Mouse (Mus musculus): ENCODE measurements around the gene Pou3f1.

Pou3f1 gene

DNA sequence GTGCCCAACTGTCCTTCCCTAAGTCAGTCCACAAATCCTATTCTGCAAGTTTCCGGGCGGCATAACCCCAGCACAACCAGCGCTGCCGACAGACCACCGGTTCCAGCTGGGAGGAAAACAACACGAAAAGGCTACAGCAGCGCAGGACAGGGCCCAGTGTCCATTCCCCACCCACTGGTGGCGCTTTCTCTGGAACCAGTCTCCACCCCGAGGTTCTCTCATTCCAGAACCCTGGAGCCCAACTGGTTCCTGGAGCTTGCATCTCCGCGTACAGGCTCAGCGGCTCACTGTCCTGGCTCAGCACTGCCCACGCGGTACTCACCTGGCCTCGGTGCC lies at the start of gene Pou3f1:
Gene Pou3f1, plus strand, starts transcription at position 290 of the 336 bp plus-strand sequence.
- DNase-seq (ENCODE audit: low spot score in 2 of 2) = no peak

DNA sequence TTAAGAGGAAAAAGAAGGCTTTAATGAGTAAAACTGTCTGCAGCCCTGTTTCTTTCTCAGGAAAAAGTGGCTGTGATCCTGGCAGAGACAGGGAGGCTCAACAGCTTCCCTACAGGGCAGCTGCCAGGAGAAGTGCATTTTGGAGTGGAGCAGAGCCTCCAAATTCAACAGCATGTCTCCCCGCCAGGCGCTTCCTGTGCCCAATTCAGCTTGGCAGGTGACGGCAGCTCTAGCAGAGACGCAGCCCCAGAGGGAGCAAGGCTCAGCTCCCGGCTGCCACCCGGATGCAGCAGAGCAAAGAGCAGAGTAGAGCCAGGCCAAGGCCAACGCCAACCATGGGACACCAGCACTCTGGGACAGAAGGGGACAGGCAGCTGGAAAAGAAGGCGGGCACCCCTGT lies 49.4 kb upstream of the Pou3f1 start:
- no peak for DNase-seq (ENCODE audit: low spot score in 2 of 2)

DNA sequence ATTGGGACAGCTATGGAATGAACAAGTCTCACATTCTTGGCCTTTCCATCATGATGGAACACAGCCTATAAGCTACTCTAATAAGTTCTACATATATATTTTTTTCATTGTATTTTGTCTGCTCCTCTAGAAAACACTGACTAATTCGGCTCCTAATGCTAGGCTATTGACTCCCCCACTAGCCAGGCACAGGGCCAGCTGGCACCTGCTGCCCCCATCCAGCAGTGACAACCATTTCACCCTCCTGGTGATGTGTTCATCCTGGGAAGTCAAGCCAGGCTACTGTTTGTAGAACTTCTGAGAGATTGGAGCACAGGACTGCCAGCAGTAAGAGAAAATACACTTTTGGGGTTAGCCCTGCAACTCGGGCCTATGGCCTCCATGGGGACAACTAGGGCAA lies 46.5 kb upstream of the Pou3f1 start:
- DNase-seq (ENCODE audit: low spot score in 2 of 2) = no peak

DNA sequence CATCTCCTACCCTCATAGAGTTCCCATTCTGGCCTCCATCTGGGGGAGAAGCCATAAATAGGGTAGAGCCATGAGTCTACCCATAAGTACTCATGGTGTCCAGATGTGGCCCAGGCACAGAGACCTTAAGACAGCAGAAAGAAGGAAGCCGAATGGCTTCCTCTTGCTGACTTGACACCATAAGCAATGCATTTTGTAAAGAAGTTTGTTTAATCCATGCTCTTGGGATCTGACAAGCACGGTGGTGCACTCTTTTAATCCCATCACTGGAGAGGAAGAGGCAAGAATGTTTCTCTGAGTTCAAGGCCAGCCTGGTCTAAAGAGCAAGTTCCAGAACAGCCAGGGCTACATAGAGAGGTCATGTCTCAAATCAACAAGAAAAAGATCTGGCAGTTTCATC lies 45.9 kb upstream of the Pou3f1 start, which contains the start of gene 3100002H09Rik:
Gene 3100002H09Rik, minus strand, starts transcription at position 101 of the 400 bp plus-strand sequence.
- DNase-seq (ENCODE audit: low spot score in 2 of 2) = no peak

DNA sequence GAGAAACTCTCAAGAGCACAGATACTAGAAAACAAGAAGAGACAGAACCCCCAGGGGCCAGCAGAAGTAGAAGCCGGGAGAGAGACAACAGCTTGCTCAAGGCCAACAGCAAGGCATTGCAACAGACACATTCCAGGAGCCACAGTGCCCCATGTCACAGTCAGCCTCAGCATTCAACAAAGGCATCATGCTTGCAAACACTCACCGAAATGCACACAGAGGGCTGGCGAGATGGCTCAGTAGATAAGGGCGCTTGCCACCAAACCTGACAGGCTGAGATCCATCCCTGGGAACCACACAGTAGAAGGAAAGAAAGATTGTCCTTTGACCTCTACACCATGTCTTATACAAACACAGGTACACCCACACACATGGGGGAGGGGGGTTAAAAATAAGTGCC lies 44.8 kb upstream of the Pou3f1 start:
- no peak for DNase-seq (ENCODE audit: low spot score in 2 of 2)

DNA sequence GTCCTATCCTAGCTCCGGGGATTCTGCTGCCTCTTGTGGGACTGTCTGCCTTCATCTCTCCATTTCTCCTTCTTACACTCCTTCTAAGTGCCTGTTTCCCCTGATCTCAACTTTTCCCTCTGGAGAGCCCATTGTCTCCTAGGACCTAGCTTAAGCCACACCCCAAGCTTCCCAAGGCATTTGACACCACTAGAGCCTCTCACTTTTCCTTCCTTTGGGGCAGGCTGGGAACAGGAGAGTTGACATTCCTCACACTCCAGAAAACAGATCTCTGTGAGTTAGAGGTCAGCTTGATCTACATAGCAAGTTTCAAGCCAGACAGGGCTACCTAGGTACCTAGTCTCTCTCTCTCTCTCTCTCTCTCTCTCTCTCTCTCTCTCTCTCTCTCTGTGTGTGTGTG lies 42.4 kb upstream of the Pou3f1 start:
- DNase-seq (ENCODE audit: low spot score in 2 of 2) = no peak

DNA sequence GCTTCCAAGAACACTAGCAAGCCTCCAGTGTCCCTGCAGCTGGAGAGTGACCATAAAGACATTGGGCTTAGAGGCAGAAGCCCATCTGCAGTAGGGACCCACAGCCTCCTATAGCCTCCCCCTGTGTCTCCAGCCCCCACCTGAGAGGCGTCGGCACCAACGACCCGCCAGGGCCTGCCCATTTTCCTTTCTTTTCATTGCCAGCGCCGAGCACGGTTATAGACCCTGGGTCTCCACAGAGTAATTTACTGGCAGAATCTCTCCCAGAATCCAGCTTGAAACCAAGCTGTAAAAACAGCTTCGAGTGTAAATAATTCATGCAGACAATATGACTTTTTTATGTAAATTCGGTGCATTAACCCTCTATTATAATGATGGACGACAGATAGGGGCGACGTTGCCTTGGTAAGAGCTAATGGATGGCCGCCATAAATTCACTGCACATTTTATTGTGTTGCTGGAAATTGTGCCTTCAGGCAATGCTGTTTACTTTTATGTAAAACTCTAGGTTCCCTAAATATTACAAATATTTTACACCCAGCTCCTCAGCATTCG lies 41.1 kb upstream of the Pou3f1 start:
- DNase-seq (ENCODE audit: low spot score in 2 of 2) = no peak

DNA sequence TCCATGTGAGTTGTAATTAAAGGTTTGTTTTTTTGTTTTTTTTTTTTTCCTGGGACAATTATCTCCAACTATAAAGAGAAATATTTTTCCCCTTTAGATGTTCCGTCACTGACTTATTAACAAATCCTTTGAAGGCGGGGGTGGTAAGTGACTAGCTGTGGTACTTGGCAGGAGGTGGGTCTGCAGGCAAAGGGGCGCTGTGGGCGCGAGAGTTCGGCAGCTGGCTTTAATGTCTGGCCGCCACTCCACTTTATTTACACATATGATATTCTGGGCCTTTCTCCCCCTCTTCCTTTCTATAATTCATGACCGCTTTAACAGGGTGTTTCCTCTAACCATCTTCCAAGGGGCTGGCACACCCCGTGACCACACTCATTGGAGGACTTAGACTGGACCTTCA lies 40.6 kb upstream of the Pou3f1 start:
- no peak for DNase-seq (ENCODE audit: low spot score in 2 of 2)

DNA sequence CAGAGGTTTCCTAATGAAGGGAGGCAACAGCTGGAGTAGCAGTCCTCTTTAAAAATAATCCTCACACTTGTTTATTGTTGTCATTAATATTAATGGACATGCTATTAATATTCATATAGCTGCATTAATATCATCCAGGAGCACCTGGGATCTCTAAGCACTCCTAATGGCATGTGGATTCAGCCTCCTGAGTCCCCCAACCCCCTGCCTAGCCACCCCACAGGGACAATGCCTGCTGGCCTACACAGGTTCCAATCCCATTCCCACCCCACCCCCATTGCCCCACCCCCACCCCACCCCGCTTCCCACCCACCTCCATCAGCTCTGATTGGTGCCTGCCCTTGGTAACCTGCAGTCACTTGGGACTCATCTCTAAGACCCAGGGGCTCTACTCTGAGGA lies 40.0 kb upstream of the Pou3f1 start:
- DNase-seq (ENCODE audit: low spot score in 2 of 2) = no peak

DNA sequence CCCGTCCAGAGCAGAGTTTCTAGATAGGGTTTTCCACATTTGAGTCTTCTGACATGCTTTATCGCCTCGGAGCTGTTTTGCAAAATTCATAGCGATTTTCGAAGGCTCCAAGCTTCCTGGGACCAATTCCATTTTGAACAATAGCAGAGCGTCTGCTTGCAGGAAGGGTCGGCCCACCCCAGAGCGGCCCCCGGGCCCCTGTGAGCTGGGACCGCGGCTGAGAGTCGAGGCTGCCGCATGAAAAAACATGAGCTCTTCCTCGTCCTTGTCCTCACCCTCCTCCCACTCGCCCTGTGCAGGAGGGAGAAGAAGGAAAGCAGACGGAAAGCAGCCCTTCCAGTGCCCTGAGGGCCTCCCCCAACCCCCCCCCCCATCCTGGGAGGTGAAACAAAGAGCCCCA lies 38.0 kb upstream of the Pou3f1 start:
- no peak for DNase-seq (ENCODE audit: low spot score in 2 of 2)

DNA sequence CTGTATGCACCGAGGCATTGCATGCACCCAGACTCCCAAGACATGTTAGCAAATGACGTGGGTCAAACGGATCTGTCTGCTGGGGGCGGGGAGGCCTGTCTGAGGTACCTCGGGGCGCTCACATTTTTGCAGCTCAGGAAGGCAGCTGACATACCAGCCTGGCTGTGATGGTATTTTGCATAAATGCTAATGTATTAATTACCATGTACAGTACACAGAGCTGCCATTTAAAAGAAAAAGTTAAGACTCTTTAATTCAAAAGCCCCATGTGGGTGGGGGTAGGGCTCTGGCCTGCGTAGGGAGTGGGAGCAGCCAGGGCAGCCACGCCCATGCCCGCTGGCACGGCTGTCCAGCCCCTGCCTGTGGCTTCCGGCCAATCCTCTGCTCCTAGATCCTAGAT lies 35.2 kb upstream of the Pou3f1 start:
- DNase-seq (ENCODE audit: low spot score in 2 of 2) = no peak

DNA sequence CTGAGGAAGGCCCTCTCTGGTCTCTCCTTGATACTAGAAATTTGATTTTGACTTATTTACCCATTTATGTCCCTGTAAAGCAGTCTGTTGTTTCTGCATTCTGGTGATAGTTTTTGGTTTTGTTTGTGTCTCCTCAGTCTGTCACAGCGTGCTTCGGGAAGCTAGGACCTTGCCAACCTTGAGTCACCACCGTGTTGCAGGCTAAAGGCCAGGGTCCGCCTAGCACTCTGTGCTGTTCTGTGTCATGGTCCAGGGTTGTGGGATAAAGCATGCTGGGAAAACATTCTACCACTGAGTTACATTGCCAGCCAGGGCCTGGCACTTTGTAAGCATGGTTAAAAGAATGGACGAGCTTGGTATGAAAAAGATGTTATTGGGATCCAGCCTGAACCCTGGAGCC lies 34.0 kb upstream of the Pou3f1 start:
- no peak for DNase-seq (ENCODE audit: low spot score in 2 of 2)

DNA sequence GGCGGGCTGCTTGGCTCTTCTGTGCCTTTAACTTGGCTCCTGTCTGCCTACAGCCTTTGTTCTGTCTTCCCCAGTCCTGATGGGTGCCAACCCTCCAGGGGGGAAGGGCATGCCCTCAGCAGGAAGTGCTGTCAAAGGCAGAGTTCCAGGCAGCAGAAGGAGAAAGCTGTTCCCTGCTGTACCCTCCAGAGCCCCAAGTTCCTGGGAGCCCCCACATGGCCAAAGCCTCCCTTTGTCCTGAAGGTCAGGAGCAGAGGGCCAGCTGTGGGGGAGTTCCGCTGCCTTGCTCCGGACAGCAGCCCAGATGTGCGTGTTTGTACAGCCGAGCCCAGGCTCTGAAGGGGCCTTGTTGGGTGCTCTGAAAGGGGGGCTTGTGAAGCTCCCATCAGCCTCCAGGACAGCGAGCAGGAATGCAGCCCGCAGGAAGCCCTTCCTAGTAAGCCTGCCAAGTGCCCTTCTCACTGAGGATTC lies 32.5 kb upstream of the Pou3f1 start:
- no peak for DNase-seq (ENCODE audit: low spot score in 2 of 2)

DNA sequence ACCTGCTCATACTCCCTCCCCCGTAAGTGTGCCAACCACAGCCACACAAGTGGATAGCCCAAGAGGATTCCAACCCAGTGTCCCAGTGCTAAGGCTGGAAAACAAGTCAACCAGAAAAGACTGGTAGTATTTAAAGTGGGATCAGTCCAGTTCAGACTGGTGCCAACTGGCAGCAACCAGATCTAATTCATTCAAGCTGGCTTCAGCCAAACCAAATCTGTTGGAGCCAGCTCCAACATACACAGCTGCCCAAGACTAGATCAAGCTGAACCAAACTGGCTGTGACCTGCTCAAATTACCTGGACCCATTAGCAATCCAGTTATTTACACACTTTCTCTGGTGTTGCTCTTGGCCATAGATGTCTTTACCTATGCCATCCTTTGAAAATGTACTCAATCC lies 29.8 kb upstream of the Pou3f1 start:
- no peak for DNase-seq (ENCODE audit: low spot score in 2 of 2)

DNA sequence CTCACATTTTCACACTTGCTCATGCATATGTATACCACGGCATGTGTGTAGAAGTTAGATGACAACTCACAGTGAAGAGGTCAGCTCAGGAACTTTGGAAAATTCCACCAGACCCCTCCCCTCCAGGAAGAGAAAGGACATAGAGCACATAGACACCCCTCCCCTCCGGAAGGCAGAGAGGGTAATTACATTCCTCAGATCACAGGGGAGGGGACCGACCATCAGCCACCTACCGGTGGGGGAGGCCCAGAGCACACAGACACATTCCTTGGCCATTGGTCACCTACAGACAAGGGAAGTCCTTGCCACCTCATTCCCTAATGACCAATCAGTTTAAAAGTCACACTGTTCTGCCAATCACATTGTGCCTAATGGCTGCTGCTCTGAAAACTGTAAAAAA lies 25.2 kb upstream of the Pou3f1 start:
- no peak for DNase-seq (ENCODE audit: low spot score in 2 of 2)

DNA sequence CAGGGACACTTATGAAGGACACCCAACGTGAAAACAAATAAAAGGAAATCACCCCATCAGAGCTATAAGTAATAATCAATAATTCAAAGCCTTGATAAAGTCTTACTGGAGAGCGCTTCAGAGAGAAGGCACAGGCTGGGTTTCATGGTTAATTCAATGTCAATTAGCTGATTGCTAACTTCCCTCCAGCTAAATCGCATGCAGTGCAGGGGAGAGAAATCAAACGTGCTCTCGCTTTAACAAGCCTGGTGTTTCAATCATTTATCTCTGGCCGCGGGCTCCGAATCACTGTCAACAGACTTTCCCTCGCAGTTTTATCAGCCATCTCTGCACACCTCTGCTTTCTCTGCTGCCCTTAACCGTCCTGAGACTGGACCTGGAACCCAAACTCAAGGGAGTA lies 23.8 kb upstream of the Pou3f1 start:
- DNase-seq (ENCODE audit: low spot score in 2 of 2) = no peak

DNA sequence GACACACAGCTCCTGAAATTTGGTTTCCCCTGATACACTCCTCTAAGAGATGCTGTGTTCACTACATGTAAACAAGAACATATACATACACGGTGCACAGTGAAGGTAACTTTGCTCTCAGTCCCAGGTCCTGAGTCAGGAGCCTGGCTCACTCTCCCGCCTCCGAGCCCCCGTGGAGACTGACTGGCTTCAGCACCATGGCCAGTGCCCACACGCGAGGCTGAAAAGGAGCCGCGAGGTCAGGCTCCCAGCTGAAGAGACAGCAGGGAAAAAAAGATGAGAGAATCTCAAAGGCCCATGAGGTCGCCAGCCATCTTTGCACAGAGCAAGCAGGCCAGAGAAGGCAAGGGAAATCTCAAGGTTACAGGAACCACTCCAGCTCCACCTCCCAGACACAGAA lies 23.3 kb upstream of the Pou3f1 start:
- DNase-seq (ENCODE audit: low spot score in 2 of 2) = no peak

DNA sequence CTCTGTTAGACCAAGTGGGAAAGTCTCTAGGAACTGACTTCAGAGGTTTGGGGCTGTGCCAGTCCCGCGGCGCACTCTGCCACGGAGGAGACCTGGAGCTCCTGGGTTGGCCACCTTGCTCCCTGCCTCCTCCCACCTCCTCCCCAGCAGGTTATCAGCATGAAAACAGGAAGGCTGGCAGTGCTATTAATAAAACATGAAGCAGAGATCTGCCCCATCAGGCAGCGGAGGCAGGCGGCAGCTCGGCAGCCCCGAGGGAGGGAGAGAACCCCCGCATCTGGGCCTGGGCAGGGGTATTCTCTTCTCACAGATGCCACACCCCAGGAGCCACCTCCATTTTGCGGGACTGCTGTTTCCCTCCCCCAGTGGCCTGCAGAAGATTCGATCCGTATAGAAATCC lies 16.9 kb upstream of the Pou3f1 start:
- no peak for DNase-seq (ENCODE audit: low spot score in 2 of 2)

DNA sequence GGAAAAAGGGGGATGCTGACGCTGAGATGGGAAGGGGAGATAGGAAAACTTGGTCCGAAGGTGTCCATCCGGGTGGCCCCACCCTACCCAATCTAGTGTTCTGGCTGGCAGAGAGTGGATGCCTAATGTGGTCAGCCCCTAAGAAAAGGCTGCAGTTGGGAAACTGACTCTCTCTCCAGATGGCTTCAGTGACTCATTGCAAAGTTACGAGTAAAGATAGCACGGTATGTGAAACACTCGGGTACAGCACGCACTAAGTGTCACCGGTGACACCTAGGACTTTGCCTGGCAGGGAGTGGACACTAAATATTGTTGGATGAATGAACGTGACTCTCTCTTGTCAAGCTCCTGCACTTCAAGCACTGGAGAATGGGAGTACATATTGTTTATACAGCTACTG lies 12.7 kb upstream of the Pou3f1 start:
- DNase-seq (ENCODE audit: low spot score in 2 of 2) = no peak

DNA sequence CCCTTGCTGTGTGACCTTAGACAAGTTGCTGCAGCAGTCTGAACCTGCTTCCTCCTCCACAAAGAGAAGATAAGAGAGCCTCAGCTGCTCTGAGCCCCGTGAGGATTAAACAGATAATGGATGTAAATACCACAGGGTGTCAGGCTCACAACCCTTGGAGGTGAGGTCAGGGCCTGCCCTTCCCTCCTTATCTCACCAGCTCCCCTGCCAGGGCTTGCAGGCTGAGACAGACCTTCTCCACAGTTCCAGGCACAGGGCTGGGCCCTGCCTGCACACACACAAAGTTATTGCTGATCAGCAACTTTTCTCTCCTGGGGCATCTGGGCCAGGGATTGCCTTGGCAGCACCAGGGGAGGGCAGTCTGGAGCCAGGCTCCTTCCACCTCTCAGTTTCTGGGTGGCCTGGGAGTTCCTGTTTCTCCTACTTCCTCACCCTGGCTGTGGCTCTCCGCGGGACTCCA lies 11.6 kb upstream of the Pou3f1 start:
- DNase-seq (ENCODE audit: low spot score in 2 of 2) = no peak

DNA sequence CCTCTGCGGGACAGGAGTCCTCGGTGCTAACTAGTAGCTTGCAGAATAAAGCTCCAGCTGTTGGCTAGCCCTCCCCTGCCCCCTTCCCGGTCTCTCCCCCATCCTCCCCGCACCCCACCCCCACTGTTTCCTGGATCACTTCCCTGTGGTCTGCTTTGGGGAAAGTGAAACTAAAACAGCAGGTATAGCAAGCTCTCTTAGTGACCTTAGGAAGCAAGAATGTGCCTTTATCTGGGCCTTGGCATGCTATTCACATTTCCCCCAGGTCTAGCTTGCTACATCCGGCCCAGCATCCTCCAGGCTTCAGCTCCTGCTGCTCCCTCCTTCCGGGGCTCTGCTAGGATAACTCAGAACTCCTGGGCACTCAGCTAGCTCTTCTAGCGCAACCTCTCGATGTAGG lies 10.0 kb upstream of the Pou3f1 start:
- no peak for DNase-seq (ENCODE audit: low spot score in 2 of 2)

DNA sequence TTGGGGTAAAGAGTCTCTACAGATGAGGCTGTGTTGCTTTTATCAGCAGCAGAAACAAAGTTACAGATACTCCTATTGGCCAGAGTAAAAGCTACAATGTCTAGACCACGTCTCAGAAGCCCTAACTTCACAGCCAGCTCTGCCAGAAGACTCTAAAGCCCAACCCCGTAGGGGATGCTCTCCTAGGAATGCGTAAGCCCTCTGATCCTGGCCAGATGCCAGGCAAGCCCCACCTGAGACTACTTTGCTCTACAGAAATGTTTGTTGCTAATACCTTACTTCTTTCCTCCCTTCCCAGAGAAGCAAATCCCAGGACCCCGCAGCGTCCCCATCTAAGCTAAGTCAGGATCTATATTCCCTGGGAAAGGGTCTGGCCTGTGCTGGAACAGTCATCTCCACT lies 8.7 kb upstream of the Pou3f1 start:
- no peak for DNase-seq (ENCODE audit: low spot score in 2 of 2)

DNA sequence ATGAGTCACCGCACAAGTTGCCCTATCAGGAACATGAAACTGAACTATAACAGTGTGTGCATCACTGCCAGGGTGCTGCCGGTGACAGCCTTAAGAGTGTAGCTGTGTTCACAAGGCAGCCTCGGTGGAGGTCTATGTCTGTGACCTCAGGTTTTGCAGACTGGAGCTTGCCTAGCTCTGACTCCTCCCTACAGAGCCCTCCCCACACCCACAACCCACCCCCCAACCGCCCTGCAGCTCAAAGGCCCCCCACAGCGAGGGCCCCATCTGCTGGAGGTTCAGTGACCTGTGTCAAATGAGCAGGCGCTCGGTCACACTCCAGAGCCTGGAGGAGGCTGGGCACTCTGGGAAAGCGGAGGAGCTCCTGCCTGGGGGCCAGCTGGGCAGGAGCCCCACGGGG lies 3.7 kb upstream of the Pou3f1 start:
- no peak for DNase-seq (ENCODE audit: low spot score in 2 of 2)

DNA sequence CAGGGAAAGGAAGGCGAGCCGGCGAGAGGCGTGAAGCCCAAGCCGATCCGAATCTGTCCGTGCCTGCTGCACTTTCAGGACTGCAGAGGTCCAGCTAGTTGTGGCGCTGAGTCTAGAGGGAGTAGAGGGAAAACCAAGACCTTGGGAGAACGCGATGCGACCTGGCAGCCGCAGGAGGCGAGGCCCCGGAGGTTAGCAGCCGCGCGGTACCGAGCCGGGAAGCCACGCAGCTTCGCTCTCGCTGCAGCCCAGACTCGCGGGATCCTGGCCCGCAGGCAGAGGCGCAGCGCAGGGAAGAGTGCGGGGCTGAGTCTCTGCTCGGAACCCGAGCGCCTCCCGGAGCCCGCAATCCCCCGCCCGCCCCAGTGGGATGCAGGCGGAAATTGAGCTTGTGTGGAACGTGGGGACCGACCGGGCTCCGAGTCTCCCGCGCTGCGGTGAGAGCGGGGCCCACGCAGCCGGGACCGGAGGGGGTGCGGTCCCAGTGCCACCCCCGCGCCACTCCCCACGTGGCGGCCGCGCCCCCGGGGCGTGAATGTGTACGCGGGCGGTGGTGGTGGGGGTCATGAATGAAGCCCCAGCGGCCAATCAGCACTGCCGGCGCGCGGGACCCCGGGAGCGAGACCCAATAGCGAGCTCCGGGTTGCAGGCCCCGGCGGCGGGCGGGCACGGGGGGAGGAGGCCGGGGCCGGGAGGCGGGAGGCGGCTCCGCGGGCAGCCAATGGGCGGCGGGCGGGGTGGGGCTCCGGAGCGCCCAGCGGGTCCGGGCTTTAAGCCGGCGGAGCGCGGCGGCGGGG lies 445 bp downstream of the Pou3f1 start:
- peak in 1 of 2 experiments; percentile 12 for DNase-seq (ENCODE audit: low spot score in 2 of 2)
